Mouse (Mus musculus): ENCODE results near the gene Slc2a10.
A peak's percentile ranks its signal among the peaks of the same experiment; 100 is the strongest.

The Slc2a10 gene

DNA sequence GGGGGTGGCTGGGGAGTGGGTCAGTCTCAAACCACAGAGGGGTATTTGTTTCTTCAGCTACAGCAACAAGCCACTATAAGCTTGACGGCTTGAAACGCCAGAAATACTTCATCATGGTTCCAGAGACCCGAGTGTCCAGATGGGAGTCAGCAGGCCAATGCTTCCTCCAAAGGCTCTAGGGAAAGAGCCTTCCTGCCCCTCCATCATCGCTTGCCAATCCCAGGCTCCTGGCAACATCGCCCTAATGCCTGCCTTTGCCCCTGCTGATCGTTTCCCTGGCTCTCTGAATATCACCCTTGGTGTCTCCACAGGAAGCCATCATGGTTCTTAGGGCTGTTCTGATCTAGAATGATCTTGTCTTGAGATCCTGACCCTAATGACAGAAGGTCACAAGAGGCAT is 58.3 kb downstream of the Slc2a10 start:
- DNase-seq (ENCODE audit: low spot score in 2 of 2) = no peak

- DNase-seq (ENCODE audit: low spot score in 2 of 2) = peak in 1 of 2 experiments; percentile 15
Observed at GRCm38 (mm10) chr2:165563298-165564058, 59.9 kb downstream of the Slc2a10 start.

- no peak for DNase-seq (ENCODE audit: low spot score in 2 of 2)
Observed at GRCm38 (mm10) chr2:165564101-165564500, 60.5 kb downstream of the Slc2a10 start.

- DNase-seq (ENCODE audit: low spot score in 2 of 2) = no peak
Observed at GRCm38 (mm10) chr2:165564620-165565019, 61.0 kb downstream of the Slc2a10 start.

DNA sequence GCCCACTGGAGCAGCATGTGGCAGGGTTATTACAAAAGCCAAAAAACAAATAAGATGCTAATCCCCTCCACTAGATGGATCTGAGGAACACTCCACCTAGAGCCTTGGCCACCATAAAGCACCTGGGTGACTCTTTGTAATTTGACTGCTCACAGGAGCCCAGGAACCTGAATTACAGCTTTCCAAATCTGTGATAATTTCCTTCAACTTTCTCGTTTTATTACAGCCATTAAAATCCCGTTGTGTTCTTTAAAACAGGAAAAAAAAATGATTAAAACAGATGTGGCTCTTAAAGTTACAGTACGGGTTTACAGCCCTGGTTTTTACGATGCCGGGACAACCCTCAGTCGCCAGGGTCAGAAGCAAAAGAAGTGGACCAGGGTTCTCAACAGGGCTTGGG is 63.3 kb downstream of the Slc2a10 start:
- DNase-seq (ENCODE audit: low spot score in 2 of 2) = no peak

- DNase-seq (ENCODE audit: low spot score in 2 of 2) = no peak
Observed at GRCm38 (mm10) chr2:165567820-165568219, 64.2 kb downstream of the Slc2a10 start.

- DNase-seq (ENCODE audit: low spot score in 2 of 2) = no peak
Observed at GRCm38 (mm10) chr2:165568911-165569310, 65.3 kb downstream of the Slc2a10 start.
